Mouse (Mus musculus) intestine, embryonic 14.5 days (tissue): ENCODE data around the gene Slfn14. TPM values are rescaled to one million over a fixed set of nuclear protein-coding genes. Genes with fewer than 3 reads are reported as not detected.
A peak's percentile ranks its signal among the peaks of the same experiment; 100 is the strongest.

ENCODE experiments used
- ATAC-seq: fragments of 200-750 bp; cut with Nextera tagmentation; replicated peaks from 2 replicates; pipeline ENCODE4 v1.8.0; 2017; ENCODE audit warnings: low read depth, moderate number of reproducible peaks, moderate TSS enrichment, moderate library complexity; ENCODE audit not compliant: low FRiP score, low TSS enrichment
- DNase-seq: peaks from one replicate; pipeline ENCODE4 v3.0.0-alpha.2; 2018; ENCODE audit warnings: low spot score
- H3K27ac ChIP-seq: fragments of 300-500 bp; sonication (generic); 2 replicates; pipeline ENCODE4 v1.5.1; 2014; ENCODE audit warnings: low read depth, mild to moderate bottlenecking, control low read depth
- H3K27me3 ChIP-seq: fragments of 300-500 bp; sonication (generic); replicated peaks from 2 replicates; pipeline ENCODE4 v1.6.1; 2014; ENCODE audit warnings: low read length, control low read depth; ENCODE audit not compliant: control insufficient read depth, insufficient read depth
- H3K36me3 ChIP-seq: fragments of 300-500 bp; sonication (generic); 2 replicates; pipeline ENCODE4 v1.6.1; 2014; ENCODE audit warnings: low read length, control low read depth; ENCODE audit not compliant: control insufficient read depth, insufficient read depth
- H3K4me1 ChIP-seq: fragments of 300-500 bp; sonication (generic); replicated peaks from 2 replicates; pipeline ENCODE4 v1.6.1; 2014; ENCODE audit warnings: low read length, control low read depth, mixed read lengths; ENCODE audit not compliant: control insufficient read depth, insufficient read depth
- H3K4me2 ChIP-seq: fragments of 300-500 bp; sonication (generic); 2 replicates; pipeline ENCODE4 v1.6.1; 2014; ENCODE audit warnings: low read length
- H3K4me3 ChIP-seq: fragments of 300-500 bp; sonication (generic); 2 replicates; pipeline ENCODE4 v1.5.1; 2014; ENCODE audit warnings: low read depth, low read length, control low read depth, mixed read lengths
- H3K9ac ChIP-seq: fragments of 300-500 bp; sonication (generic); 2 replicates; pipeline ENCODE4 v1.6.1; 2014; ENCODE audit warnings: mild to moderate bottlenecking, low read length
- H3K9me3 ChIP-seq: fragments of 300-500 bp; sonication (generic); 2 replicates; pipeline ENCODE4 v1.6.1; 2016; ENCODE audit warnings: low read length, control low read depth; ENCODE audit not compliant: control insufficient read depth
- WGBS: fragments of 180-500 bp; shearing (Covaris S2); extraction: QIAGEN DNeasy Blood & Tissue Kit; methylation state at CpG from one replicate; pipeline ENCODE4 v1.1.7; 2014; 5-methylcytosine and 5-hydroxymethylcytosine counted together
- polyA plus RNA-seq: library from polyadenylated mRNA; unstranded; fragments of >200 nt; fragmentation: Nextera tagmentation; extraction: Ambion mirVana; gene quantifications from 2 replicates; pipeline ENCODE4 v1.2.1, GENCODE M21; 2014

Gene Slfn14
- polyA plus RNA-seq, 1 experiment from 2014 or later, result 0.14 TPM

DNA sequence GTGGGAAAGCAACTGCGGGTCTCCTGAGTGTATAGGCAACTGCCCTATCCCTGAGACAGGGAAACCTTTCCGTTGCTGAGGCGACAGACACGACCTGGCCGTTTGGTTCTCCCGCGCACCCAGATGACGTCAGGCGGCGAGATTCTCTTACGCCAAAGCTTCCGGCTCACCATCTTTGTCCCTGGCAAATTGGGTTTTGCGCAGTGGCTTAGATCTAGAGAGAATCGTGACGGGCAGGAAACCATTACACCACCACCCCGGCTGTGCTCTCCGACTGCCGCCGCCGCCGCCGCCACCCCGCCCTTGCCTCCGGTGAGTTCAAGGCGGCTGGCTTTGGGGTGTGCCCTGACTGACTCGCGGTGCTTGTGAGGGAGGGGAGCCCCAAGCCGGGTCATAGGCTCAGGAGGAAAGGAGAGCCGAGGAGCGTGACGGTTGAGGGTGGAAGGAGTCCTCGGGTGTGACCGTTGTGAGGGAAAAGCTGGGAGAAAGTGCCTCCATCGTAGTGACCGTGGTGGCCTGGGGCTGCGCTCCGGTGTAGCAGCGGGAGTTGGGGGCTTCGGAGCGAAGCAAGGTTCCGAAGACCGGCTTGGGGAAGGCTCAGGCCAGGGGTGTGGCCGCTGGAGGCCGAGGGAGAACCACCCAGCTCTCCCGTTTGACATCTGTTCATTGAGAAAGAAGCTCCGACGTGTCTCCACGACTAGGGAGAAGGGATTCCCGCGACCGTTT is 16.2 kb upstream of the Slfn14 start, which contains the start of gene Pex12:
Gene Pex12 (minus strand): TSS at position 61 of the 726 bp plus-strand sequence.
- Histone ChIP-seq H3K36me3 (no peaks in the 10 kb centered on the region), H3K27ac (peak within 1 kb of the TSS; percentile 96), H3K9ac (peak within 1 kb of the TSS; percentile 89), H3K27me3 (no peaks in the 10 kb centered on the region), H3K9me3 (no peaks in the 10 kb centered on the region), H3K4me1 (peaks cover 25% of the 10 kb centered on the region), H3K4me2 (peak within 1 kb of the TSS; percentile 81), H3K4me3 (peak within 1 kb of the TSS; percentile 97)
- ATAC-seq (peak; percentile 71), DNase-seq (peak; percentile 99)
- WGBS, result under 1% methylated on average over 51 of the region's 51 CpGs

DNA sequence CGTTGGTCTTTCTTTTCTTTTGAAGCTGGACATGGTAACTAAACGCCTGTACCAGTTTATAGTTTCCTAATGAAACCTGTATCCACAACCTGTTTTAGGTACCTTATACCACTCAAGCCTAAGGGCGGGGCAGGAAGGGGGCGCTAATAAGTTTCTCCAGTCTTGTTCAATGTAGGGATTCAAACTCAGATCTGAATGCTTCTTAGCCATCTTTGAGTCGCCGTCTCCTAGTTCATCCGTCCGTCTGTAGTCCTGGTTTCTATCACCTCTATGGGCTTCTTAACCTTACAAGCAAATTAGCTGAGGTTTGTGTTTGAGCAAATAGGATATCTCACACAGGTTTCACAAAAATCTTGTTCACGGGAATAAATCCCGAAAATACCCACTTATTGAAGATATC is 15.6 kb upstream of the Slfn14 start:
- Histone ChIP-seq H3K4me3 (peak overlapping the region; percentile 97), H3K4me2 (peak overlapping the region; percentile 81), H3K9me3 (no peaks in the 10 kb centered on the region), H3K36me3 (peaks cover 2% of the 10 kb centered on the region), H3K27me3 (no peaks in the 10 kb centered on the region), H3K9ac (peak overlapping the region; percentile 89), H3K4me1 (peaks cover 29% of the 10 kb centered on the region), H3K27ac (peak overlapping the region; percentile 96)
- ATAC-seq, result no peak
- WGBS, result 9% methylated on average over 10 of the region's 10 CpGs
- no peak for DNase-seq

DNA sequence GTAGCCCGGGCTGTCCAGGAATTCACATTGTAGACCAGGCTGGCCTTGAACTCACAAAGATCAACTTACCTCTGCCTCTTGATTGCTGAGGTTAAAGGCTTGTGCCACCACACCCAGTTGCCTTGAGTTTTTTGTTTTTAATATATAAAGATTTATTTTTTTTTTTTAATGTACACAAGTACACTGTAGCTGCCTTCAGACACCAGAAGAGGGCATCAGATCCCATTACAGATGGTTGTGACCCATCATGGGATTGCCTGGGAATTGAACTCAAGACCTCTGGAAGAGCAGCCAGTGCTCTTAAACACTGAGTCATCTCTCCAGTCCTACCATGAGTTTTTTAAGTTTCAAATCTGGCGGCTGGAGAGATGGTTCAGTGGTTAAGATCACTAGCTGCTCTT is 14.9 kb upstream of the Slfn14 start:
- DNase-seq (peak; percentile 40), ATAC-seq (no peak)
- Histone ChIP-seq H3K9ac (no peak overlapping the region), H3K4me2 (no peak overlapping the region), H3K4me3 (no peak overlapping the region), H3K27ac (no peak overlapping the region), H3K36me3 (peaks cover 9% of the 10 kb centered on the region), H3K27me3 (no peaks in the 10 kb centered on the region), H3K4me1 (peaks cover 29% of the 10 kb centered on the region), H3K9me3 (no peaks in the 10 kb centered on the region)
- 67% methylated on average over 2 of the region's 2 CpGs for WGBS

DNA sequence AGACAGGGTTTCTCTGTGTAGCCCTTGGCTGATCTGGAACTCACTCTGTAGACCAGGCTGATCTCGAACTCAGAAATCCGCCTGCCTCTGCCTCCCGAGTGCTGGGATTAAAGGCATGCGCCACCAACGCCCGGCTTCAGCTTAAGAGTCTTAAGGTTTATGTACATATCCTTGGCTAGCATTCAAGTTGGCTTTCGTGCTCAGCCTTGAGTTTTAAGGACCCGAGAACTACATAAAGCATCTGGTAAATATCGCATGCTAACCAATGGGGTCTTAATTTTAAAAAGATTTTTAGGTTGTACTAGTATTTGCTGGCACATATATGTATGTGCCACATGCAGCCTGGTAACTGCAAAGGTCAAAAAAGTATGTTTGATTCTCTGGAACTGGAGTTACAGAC is 13.2 kb upstream of the Slfn14 start:
- H3K4me3 ChIP-seq, result no peak overlapping the region
- peaks cover 26% of the 10 kb centered on the region for H3K36me3 ChIP-seq
- 89% methylated on average over 9 of the region's 9 CpGs for WGBS
- DNase-seq, result peak; percentile 25
- H3K9me3 ChIP-seq, result no peaks in the 10 kb centered on the region
- no peak overlapping the region for H3K4me2 ChIP-seq
- no peaks in the 10 kb centered on the region for H3K27me3 ChIP-seq
- no peak overlapping the region for H3K27ac ChIP-seq
- H3K4me1 ChIP-seq, result peaks cover 28% of the 10 kb centered on the region
- ATAC-seq, result no peak
- no peak overlapping the region for H3K9ac ChIP-seq

DNA sequence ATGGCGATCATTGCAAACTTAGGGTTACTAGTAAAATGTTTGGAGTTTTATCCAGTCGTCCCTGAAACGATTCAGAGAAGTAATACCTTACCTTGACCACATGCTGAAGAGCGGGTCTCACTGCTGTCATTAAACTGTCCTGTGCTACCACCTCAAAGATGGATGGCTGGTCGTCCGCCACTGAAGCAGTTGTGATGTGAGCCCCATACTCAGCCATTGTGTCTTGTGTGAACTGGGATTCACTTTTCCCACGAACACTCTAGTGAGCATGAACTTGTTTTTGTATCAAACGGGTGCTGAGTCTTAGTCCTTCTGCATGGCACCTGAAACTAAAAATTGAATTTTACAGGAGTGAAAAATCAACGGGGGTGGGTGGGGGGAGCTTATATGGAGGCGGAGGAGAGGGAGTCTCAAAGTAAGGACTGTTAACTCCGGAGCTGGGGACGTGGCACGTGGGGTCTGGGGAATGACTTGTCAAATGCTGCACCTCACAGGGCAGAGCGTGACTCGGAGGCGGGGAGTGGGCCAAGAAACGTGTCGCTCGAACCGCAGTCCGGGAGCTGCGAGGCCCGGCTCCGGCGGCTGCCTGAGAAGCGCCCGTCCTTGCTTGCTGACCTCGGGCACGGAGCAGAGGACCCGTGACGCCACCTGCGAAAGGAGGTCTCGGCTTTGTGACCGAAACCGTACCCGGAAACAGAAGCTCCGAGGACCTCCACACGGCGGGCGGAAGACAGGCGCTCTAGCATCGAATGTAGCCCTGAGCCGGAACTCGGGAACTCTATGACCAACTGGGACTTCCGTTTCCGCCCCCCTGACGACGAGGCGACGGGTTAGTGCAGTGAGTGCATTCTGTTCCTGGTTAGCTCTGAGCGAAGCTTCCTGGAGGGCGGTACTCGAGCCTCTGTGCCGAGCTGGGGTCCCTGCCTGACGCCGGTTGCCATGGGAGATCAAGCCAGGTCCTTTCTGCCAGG is 12.0 kb upstream of the Slfn14 start, which contains the start of gene Ap2b1:
Gene Ap2b1 (plus strand): TSS at position 800 of the 971 bp plus-strand sequence.
- WGBS, result 2% methylated on average over 56 of the region's 56 CpGs

DNA sequence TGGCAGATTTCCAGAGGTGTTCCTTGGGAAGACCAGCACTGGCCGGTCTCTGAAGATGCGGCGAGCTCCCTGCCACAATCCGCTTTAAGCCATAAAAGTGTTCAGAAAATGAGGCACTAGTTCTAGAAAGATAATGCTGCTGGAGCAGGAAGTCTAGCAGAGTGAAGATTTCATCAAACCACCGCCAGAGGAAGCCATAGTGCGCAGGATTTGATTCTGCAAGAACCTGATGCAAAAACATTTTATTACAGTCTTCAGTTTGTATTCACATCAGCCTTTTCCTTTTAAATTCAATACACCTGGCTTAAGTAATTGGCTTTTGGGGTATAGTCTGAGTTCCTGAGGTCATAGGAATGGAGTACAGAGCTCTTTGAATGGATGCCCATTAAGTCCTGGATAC is 11.3 kb upstream of the Slfn14 start:
- no peak overlapping the region for H3K27ac ChIP-seq
- no peak for ATAC-seq

More for the DNA sequence above, 12.0 kb upstream of the Slfn14 start, which contains the start of gene Ap2b1:
- peaks cover 16% of the 10 kb centered on the region; the same call in 1 of the 2 replicates for H3K4me1 ChIP-seq
- H3K4me3 ChIP-seq, result peak within 1 kb of the TSS; percentile 63
- H3K9ac ChIP-seq, result peak within 1 kb of the TSS; percentile 69
- peaks cover 26% of the 10 kb centered on the region for H3K36me3 ChIP-seq
- DNase-seq (peak; percentile 92), ATAC-seq (peak; percentile 93)
- H3K27ac ChIP-seq, result peak within 1 kb of the TSS; percentile 87
- peak within 1 kb of the TSS; percentile 85 for H3K4me2 ChIP-seq
- no peaks in the 10 kb centered on the region for H3K27me3 ChIP-seq
- H3K9me3 ChIP-seq, result no peaks in the 10 kb centered on the region

DNA sequence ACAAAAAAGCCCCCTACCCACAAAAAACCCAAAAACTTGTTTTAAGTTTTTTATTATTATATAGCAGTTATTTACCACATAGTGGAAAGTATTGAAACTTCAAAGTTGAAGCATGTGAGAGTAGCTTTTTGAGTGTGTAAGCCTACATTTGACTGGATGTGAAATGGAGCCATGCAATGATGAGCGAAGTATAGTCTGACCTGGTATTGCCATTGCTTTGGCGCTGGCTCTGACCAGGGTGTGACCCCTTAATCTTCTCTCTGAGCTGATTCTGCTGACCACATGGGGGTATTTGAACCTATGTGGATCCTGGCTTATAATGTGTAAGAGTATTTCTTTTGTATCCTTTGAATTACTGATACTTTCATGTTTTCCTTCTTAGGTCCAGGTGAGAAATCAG is 7.6 kb upstream of the Slfn14 start:
- peaks cover 26% of the 10 kb centered on the region for H3K36me3 ChIP-seq
- H3K27ac ChIP-seq, result no peak overlapping the region
- no peak for ATAC-seq
- H3K4me1 ChIP-seq, result peaks cover 16% of the 10 kb centered on the region; the same call in 1 of the 2 replicates
- 88% methylated on average over 2 of the region's 2 CpGs for whole genome bisulfite sequencing
- DNase-seq, result peak; percentile 4
- no peak overlapping the region for H3K9ac ChIP-seq
- no peaks in the 10 kb centered on the region for H3K9me3 ChIP-seq
- no peak overlapping the region for H3K4me3 ChIP-seq
- no peaks in the 10 kb centered on the region for H3K27me3 ChIP-seq
- H3K4me2 ChIP-seq, result no peak overlapping the region

More for the DNA sequence above, 11.3 kb upstream of the Slfn14 start:
- H3K9ac ChIP-seq, result peak overlapping the region; percentile 69
- no peaks in the 10 kb centered on the region for H3K27me3 ChIP-seq
- H3K4me1 ChIP-seq, result peaks cover 16% of the 10 kb centered on the region; the same call in 1 of the 2 replicates
- WGBS, result 73% methylated on average over 6 of the region's 6 CpGs
- no peaks in the 10 kb centered on the region for H3K9me3 ChIP-seq
- H3K36me3 ChIP-seq, result peaks cover 26% of the 10 kb centered on the region
- H3K4me2 ChIP-seq, result peak overlapping the region; percentile 85
- no peak for DNase-seq
- peak overlapping the region; percentile 63 for H3K4me3 ChIP-seq

DNA sequence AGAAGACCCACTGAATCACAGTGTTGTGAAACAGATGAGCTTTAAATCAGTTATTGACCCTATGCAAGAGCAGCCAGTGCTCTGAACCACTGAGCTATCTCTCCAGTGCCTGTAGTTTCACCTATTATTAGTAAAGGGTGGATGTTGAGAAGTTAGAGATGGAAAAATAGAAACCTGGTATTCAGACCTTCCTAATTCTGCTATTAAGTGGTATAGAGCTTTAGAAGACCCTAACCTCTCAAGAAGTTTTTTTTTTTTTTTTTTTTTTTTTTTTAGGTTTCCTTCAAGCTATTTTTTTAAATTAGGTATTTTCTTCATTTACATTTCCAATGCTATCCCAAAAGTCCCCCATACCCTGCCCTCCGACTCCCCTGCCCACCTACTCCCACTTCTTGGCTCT is 6.7 kb upstream of the Slfn14 start:
- no peak for ATAC-seq
- H3K4me3 ChIP-seq, result peak overlapping the region; percentile 78; the same call in 1 of the 2 replicates
- WGBS, result 70% methylated on average over 1 of the region's 1 CpGs
- H3K27me3 ChIP-seq, result no peaks in the 10 kb centered on the region
- H3K36me3 ChIP-seq, result peaks cover 26% of the 10 kb centered on the region
- no peaks in the 10 kb centered on the region for H3K9me3 ChIP-seq
- peak overlapping the region; percentile 89 for H3K4me2 ChIP-seq
- peaks cover 15% of the 10 kb centered on the region; the same call in 1 of the 2 replicates for H3K4me1 ChIP-seq
- H3K9ac ChIP-seq, result no peak overlapping the region
- no peak overlapping the region for H3K27ac ChIP-seq
- DNase-seq, result peak; percentile 7
